Mouse (Mus musculus) cerebellum, adult 11-12 months (tissue): ENCODE measurements around the gene Dock9.

Experiments
- DNase-seq: peaks from one replicate; pipeline ENCODE4 v3.0.0; 2022

Dock9 gene

DNA sequence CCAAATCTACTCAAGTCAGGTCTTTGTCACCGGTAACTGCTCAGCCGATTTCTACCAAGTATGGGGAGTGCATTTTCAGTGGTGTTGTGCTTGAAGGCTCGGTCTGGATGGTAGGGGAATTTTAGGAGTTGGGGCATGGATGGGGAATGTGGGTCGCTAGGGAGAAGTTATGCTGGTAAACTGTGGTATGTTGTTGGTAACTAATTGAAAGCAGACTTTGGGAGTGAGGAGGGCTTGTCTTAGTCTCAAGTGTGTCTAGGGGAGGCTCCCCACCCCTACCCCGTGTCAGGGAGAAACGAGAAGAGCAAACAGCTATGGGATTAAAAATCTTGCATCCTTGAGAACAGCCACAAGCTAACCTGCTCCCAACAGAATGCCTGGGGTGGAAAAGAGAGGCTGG lies 231.7 kb downstream of the Dock9 start:
- no peak for DNase-seq

DNA sequence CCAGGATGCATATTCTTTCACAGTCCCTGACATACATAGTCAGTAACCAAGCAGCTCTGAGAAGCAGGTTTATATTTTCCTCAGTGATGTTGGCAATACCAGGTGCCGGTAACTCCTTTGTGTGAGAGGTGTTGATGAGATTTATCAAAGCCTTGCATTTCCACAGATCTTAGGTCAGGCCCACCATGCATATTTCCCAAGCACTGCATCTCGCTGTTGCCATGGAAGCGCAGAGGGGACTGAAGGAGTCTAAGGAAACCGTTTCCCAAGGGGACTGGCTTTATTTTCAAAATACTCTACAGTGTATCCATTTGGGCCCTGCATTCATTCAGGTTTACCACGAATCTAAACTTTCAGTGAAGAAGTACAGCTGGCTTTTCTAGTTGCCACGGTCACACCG lies 233.0 kb downstream of the Dock9 start:
- no peak for DNase-seq

DNA sequence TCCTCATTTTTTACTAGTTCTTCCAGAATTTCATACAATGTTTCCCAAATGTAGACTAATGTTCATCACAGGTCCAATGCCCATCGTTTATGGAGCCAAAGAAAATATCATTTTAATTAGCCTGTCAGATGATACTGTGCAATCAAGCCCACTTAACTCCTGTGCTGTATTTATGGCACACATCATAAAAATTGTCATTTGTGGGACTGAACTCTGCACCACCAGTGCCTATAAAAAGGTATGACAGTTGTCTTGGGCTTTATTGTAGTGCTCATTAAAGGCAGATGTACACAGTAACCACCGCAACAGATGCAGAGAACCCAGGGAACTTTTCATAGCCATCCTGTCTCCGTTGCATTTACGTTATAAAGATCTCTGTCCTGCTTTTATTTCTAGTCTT lies 233.7 kb downstream of the Dock9 start:
- DNase-seq = no peak

DNA sequence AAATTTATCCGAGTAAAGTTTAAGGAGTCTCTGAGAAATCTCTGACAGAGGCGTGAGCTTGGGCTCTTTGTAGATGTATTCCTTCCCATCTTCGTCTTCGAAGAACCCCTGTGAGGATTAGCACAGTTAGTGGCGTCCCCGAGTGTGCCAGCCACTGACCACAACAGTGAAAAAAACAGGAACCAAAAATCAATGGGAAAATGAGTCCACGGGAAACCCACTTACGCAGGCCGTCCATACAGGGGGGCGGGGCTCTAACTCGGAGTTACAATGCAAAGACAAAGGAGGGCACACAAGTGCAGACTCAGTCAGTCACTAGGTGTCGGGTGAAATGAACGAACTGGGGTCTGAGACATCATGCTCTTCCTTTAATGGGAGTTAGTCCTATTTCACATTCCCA lies 238.6 kb downstream of the Dock9 start:
- DNase-seq = no peak

DNA sequence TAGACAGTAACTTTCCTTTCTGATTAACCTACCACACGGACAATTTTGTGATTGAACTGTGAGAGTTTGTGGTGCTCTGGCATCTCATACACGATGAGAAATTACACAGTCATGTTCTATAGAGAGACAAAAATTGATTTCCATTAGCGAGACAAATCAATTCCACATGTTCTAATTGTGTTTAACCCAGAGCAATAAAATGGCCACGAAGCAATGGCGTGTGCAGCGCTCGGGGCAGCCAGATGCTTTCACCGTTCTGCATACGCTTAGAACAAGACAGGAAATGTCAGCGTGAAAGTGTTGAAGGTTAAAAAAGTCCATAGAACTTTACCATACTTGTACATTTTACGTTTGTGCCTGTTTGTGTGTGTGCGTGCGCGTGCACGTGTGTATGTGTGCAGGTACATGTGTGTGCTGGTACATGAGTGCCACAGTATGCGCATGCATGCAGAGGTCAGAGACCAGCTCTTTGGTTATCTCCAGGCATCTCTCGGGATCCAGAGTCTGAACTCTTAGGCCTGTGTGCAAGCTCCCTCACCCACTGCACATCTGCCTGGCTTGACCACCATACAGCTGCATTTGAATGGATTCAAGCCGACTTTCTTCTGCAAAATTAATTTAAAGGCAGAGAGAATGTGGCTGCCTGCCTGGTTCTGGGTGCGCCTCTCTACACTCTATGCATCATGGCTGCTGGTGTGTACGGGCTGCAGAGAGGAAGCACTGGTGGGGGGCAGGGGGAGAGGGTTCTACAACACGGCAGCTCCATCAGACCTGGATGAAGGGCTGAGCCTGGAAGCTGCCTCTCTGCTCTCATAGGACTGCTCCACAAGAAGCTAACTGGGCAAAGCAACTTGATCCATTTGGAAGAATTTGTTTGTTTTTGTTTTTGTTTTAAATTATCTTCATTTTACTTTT lies 241.0 kb downstream of the Dock9 start:
- DNase-seq = no peak

DNA sequence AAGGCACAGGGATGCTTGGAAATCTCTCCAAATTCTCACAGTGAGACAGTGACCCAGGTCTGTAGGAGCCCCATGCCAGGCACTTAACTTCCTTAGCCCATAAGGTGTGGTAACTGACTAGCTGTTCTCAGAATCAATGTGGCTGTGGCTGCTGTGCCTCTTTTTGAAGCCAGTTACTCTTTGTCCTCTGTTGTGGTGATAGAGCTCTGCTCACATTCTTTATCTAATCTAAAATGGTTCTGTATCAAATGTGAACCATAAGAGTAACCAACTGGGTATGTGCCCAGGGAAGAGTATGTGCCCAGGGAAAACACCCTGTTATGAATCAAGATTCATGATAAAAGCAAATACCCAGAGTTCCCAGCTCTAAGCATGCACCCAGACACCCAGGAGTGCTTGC lies 243.9 kb downstream of the Dock9 start:
- no peak for DNase-seq

DNA sequence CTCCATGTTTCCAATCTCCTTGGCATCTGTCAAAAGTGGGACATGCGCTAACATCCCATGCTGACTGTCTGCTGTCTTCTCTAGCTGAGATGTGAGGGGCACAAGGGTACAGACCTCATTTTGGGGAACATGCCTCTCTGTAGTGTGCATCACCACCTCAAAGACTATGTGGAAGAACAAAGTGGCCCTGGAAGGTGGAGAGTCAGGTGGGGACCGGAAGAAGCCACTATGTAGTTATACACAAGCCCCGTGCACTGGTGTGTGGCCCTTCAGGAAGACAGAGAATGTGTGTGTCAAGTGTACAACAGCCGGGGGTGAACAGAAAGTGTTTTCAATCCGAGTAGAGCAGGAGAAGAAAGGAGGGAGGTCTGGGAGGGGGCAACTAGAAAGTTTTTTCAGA lies 245.1 kb downstream of the Dock9 start:
- no peak for DNase-seq

DNA sequence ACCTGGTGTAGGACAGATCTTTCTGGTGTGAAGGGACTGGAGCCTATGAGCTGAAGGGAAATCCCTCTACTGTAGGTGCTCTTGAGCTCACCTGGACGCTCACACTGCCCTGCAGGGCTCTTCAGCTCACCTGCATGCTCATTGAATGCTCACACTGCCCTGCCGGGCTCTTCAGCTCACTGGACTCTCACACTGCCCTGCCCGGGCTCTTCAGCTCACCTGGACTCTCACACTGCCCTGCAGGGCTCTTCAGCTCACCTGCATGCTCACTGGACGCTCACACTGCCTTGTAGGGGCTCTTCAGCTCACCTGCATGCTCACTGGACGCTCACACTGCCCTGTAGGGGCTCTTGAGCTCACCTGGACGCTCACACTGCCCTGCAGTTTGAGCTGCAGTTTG lies 247.8 kb downstream of the Dock9 start:
- DNase-seq = no peak

DNA sequence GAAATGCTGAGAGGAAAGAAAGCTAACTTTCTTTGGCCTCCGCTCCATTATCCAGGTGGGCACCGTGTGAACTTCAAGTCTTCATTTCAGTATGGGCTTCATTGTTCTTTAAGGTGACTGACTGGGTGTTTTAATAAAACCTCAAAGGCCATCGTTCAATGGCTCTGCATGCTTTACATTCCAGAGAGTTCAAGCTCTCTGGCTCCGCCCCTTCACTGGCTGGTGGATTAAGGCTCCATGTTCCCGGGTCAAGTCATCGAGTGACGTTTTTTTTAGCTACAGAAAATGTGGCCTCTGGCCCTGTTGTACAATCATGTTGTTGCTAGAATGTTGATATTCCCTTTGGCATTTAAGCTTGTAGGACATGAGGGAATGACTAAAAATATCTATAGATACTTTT lies 249.9 kb downstream of the Dock9 start:
- no peak for DNase-seq

DNA sequence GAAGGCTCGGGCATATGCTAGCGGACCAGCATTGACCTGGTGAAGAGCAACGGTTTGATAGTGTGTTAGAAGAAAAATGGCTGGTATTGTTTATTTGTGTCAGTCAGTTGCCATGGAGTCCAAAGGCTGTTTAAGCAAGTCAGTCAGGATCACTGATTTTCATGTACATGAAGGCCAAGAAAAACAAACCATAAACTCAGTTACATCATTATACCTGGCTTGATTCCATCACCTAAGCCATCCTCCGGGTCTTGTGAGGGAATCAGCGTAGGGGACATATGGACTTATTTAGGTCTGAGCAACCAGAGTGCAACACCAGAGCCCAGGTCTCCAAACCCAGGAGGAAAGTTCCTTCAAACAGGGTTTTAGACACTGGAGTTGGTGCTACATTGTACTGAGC lies 251.0 kb downstream of the Dock9 start:
- no peak for DNase-seq

DNA sequence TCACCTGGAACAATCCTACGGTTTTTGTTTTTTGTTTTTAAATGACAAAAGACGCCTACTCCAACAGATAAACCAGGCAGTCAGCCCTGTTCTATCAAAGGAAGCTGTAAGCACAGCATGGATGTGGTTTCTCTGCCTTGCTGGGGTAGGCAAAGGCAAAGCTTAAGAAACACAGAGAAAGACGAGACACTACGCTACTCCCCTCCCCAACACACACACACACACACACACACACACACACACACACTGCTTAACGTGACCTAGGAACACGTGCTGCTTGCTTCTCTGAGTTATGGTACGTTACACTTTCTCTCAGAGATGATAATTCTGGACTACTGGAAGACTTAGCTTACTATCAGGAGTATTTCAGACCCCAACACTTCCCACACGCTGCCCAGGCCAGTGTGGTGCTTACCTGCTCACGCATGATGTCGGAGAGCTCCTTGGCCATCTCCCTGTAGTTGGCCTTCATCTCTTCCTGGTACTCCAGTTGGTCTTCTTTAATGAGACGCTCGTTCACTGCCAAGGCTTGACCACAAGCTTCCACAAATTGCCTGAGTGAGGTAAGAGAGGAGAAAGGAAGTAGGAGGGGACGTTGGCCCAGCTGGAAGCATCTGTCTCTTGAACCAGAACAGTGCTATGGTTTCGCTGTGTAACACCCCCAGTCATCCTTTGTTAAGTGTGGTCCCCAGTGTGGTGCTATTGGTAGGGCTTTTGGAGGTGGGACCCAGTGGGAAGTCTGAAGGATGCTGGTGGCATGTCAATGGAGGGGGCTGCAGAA lies 251.9 kb downstream of the Dock9 start:
- DNase-seq = no peak

DNA sequence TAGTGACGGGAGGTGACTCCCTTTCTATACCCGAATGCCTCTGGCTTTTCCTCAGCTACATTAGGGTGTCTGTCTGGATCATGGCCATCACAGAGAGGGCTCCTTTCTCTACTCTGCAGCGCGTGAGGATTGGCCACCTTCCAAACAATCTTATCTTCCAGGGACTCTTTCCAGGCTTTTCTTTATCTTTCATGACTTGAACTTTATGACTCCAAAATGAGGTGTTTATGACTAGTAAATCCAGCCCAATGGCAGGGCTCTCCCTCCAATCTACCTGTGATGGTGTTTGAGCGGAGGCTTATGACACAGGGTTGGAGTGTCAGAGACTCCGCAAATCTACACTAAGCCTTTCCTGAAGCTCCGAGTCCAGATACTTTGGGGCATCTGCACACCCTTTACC lies 256.4 kb downstream of the Dock9 start:
- DNase-seq = no peak

DNA sequence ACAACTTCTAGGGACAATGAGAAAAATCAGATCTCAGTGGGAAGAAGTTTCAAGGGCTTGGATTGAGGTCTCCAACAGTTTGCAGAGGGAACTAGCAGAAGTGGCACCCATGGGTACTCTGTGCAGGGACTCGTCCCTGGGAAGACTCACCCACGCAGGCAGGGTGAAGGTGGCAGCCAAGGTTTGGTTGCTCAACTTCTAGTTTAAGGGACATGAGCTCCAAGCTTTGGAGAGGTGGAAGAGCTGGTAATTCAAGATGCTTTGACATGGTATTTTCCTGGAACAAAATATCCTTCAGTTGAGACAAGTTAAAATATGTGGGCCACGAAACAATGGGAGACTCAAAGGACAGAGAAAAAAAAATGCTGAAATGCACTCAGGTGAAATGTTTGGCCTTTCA lies 263.1 kb downstream of the Dock9 start:
- DNase-seq = no peak

DNA sequence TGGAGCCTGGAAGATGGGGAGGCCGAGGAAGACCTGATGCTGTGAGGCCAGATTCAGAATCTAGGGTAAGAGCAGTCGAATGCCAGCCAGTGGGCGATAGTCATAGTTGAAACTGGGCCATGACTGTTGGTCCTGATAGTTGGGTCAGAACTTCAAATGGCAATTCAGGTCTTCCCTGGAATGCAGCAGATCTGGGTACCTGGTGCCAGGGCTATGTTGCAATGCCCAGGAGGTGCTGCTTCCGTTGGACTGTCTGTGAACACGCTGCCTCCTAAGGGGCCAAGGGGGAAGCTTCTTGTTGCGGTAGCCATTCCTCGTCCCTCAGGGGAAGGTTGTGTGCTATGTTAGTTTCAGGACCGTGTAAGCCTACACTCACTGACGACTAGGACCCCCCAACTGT lies 266.8 kb downstream of the Dock9 start:
- no peak for DNase-seq

DNA sequence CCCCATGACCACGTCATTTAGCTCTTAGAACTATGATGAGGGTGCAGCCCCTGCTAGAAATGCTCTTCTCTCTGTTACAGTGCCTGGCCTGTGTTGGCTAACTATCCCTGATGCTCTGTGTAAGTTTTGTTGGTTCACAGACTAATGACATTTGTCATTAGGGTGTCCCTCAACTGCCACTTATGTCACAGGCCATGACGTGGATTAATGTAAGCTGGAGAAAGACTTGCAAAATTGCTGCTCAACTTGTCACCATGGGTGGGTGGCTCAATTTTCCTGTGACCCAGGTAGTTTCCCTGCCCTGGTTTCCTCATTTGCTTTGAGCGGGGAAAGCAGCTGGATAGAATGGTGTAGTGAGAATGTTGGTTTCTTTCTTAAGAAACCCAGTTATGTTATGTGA lies 269.8 kb downstream of the Dock9 start:
- DNase-seq = no peak

DNA sequence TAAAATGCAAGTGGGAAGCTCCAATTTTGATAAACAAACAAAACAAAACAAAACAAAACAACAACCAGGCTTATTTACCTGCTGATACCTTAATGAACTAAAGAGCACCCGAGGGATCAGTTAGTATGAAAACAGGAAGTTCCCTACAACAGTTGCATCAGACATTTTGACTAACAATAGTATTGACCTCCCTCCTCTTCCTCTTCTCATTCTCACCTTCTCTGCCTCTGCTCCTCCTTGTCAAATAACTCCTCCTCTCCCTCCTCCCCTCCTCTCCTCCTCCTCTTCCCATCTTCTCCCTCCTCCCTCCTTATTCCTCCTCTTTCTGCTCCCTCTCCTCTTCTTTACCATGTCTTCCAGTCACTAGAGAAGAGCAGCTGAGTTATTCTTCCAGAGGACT lies 270.4 kb downstream of the Dock9 start:
- no peak for DNase-seq

DNA sequence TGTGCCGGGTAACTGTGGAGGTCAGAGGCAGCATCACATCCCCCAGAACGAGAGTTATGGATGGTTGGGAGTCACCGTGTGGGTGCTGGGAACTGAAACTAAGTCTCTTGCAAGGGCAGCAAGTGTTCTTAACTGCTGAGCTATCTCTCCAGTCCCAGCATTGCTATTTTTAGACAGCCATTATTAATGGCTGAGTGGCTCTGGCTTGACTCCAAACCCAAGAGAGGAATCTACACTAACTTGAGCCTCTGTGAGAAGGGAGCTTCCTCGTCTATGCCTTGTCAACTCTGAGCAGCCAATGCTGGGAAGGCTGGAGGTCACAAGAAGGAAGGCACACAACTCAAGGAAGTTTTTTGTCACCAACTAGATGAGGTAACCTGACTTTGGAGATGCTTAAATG lies 275.9 kb downstream of the Dock9 start:
- DNase-seq = no peak

DNA sequence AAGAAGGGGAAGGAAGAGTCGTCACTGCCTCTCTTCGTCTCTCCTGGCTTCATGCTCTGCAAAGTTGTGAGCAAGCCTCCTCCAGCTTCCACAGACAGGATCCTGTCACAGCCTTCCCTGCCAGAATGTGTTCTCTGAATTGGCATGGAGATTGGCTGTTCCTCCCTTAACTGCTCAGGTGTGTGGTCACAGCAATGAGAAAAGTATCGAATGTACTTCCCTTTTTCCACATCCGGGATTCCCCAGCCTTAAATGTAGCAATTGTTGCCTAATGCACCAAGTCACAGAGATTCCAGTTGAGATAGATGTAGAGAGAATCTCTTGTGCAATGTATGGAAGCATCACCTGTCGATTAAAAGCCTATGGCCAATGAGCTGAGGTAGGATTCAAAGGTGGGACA lies 280.8 kb downstream of the Dock9 start:
- no peak for DNase-seq

DNA sequence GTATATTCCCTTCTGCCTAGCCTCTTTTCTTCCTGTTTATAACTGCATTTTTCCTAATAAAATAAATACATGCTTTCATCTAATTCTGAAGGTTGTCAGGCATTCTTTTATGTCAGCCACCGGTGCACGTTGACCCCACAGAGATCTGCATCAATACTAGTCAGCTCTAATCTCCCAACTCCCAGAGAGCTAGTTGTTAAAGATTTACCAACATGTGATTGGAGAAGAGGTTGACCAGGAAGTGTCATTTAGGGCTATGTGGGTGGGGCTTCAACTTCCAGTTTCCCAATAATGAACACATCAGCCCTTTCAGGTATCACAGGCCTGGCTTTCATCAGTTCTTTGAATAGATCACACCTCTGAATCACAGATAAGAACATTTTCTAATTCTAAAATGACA lies 288.7 kb downstream of the Dock9 start:
- DNase-seq = no peak

DNA sequence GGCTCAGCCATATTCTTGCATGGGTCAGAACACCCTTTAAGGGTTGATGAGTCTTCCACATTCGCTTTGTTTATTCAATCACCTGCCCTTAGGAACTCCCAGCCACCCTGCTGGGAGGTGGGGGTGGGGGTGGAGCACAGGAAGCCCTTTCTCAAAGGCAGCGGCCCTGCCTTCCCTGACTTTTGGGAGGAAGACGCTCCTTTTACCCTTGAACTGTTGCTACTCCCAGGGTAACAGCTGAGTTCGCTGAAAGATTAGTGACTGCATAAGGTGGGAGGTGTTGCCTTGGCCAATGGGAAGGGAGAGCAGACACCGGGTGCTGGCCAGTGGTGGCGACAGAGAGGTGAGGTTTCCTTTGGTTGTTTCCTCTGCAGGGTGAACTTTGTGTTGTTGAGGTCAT lies 291.3 kb downstream of the Dock9 start:
- no peak for DNase-seq

DNA sequence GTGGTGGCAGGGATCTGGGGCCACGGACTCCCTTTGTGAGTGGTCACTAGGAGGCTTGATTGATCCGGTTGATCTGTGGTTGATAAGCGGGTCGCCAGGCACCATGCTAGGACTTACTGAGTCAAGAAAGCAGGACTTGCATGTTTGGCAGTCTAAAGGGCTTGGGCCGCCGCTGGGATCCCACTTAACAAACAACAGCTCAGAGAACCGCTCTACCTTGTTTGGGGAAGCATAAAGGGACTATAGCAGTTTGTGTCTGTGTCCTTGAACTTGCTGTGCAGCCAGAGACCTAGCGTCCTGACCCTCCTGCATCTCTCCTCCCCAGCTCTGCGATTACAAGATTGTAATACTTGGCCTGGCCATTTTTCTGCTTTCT lies 292.2 kb downstream of the Dock9 start:
- no peak for DNase-seq

DNA sequence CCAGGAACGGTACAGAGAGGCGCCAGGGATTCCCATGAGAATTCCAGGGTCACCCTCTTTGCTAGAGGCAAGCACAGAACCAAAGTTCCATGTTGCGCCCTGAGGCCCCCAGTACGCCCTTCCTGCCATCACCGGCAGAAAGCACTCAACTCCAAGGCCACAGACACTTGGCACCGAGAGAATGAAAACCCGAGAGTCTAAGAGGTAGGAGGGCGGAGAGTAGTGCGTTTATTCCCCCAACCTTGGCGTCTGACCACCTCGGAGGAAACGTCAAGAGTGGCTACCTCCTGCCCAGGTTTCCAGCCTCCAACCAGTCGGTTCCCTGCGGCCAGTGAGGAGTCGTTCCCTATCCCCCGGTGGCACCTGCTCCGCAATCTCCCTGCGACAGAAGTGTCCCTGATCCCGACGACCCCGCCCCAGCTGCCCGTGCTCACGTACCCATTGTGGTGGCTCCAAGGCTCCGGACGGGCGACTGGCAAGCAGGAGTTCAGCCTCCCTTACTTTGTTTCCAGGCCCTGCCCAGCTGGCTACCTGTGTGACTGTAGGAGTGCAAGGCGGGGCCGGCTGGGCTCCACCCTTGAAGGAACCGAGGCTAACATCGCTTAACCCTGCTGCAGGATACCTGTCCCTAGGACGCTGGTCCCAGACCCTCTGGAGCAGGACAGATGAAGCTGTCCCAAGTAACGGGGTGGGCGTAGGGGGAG lies 292.7 kb downstream of the Dock9 start, which contains the start of gene Slc15a1:
Gene Slc15a1 (minus strand): TSS at position 472 of the 704 bp plus-strand sequence.
- DNase-seq = no peak

DNA sequence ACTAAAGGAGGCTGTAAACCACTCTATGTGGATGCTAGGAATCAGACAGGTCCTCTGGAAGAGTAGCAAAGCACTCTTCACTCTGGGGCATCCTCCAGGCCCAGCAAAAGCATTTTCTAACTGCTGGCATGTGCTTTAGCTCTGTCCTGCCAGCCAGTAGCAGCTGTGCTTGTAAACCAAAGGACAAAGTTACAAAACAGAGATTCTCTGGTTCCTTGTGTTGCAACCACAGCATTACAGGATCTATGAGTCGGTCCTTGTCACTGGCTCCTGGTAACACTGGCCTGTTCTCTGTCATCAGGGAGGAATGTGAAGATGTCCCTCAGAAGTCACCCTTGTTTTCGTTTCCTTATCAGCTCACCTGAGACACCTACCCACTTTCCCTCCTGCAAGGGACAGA lies 297.1 kb downstream of the Dock9 start:
- DNase-seq = no peak

DNA sequence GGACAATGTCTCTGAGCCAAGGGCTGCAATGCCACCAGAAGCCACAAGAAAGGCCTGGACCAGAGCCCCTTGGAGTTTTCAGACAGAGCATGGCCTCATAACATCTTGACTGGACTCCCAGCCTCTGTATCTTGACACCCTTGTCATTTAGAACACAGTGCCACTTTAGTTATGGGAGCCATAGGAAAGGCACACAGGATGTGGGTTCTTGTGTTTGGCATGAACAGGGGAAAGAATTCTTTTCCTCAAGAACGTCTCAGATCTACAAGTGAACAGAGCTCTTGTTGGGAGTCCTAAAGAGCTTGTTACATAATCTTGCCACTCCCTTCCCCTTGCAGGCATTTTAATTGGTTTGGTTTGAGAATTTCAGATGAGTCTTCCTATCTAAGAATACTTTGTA lies 297.9 kb downstream of the Dock9 start:
- DNase-seq = no peak
